Mouse (Mus musculus): ENCODE measurements at regions not wholly inside any gene's neighbourhood (a gene's known extent, or its start where the extent isn't known, plus 50 kb on each side); places are given as distances from the start of the nearest gene placed in this dataset.

DNA sequence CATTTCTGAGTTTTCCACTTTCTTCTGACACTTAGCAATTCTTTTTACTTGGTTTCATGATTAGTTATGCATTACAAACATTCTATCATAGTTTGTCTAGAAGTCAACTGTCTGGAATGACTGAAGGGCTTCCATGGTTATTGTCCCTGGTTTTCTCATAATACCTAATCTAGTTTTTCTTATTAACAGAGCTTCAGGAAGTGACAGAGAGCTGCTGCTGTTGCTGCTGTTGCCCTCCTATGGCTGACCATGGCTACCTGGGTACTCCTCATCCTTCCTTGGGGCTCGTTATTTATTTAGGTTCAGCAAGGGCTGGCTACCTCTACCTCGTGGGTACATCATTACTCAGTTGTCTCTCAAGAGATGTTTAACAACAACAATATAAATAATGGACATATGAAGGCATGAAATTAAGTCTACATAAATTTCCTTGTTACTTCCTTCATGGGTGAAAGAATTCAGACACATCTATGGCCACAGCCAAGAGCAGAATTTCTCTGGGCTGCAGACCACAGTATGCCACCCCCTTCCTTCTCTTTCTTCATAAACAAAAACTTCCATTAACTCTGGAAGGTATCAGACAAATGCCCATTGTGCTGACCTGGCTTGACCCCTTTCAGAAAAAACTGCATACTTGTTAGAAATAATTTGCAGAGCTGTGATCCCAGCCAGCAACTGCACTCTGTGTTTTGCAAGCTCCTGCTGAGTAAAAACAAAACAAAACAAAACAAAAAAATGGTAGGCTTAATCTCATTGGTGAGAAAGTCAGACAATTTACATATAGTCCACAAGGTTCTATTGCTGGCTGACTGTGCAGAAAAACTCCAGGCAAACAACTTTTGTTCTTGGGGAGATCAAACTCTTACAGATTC lies 103.6 kb upstream of the Lgalsl start:
- Histone ChIP-seq H3K4me1 (ENCODE audit: control insufficient read depth, insufficient read depth, low read length) (no peaks in the 10 kb centered on the region), H3K4me2 (replicated peaks; ENCODE audit: low read depth, low read length, severe bottlenecking) (no peak overlapping the region), H3K36me3 (ENCODE audit: control insufficient read depth, insufficient read depth, low read length) (no peaks in the 10 kb centered on the region), H3K9me3 (ENCODE audit: control insufficient read depth, low read length) (no peaks in the 10 kb centered on the region), H3K27me3 (ENCODE audit: control insufficient read depth, insufficient read depth, low read length) (no peaks in the 10 kb centered on the region), H3K27ac (replicated peaks; ENCODE audit: low read depth, low read length) (no peak overlapping the region), H3K4me3 (replicated peaks; ENCODE audit: low read length) (no peak overlapping the region), H3K9ac (ENCODE audit: low read depth, low read length, severe bottlenecking) (no peak overlapping the region)
- no peak for TF ChIP-seq POLR2A (IDR thresholded peaks at IDR 0.05; ENCODE audit: borderline replicate concordance, extremely low read depth, insufficient read depth, insufficient read length)
- no peak for ATAC-seq (ENCODE audit: low FRiP score, low read depth)
- no peak for DNase-seq (ENCODE audit: low spot score)
- WGBS = 40% methylated on average over 2 of the region's 2 CpGs

DNA sequence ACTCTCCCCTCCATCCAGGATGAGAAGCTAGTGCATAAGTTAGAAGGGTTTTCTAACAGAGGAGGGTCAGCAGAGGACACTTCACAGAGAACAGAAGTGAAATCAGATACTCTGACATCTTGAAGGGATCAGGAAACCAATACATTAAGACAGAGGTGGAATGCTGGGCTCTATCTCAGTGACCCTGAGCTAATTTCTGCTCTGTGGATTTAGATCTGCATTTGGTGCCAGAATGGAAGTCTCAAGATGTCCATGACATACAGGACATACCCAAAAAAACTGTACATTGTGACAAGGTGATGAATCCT lies 104.2 kb upstream of the Lgalsl start:
- no peak for TF ChIP-seq POLR2A (IDR thresholded peaks at IDR 0.05; ENCODE audit: borderline replicate concordance, extremely low read depth, insufficient read depth, insufficient read length)
- ATAC-seq (ENCODE audit: low FRiP score, low read depth) (no peak), DNase-seq (ENCODE audit: low spot score) (no peak)
- Histone ChIP-seq H3K36me3 (ENCODE audit: control insufficient read depth, insufficient read depth, low read length) (no peaks in the 10 kb centered on the region), H3K4me3 (replicated peaks; ENCODE audit: low read length) (no peak overlapping the region), H3K9me3 (ENCODE audit: control insufficient read depth, low read length) (no peaks in the 10 kb centered on the region), H3K9ac (ENCODE audit: low read depth, low read length, severe bottlenecking) (no peak overlapping the region), H3K27me3 (ENCODE audit: control insufficient read depth, insufficient read depth, low read length) (no peaks in the 10 kb centered on the region), H3K27ac (replicated peaks; ENCODE audit: low read depth, low read length) (no peak overlapping the region), H3K4me1 (ENCODE audit: control insufficient read depth, insufficient read depth, low read length) (no peaks in the 10 kb centered on the region), H3K4me2 (replicated peaks; ENCODE audit: low read depth, low read length, severe bottlenecking) (no peak overlapping the region)

- Histone ChIP-seq H3K27me3 (ENCODE audit: control insufficient read depth, insufficient read depth, low read length) (no peaks in the 10 kb centered on the region), H3K27ac (replicated peaks; ENCODE audit: low read depth, low read length) (no peak overlapping the region), H3K9ac (ENCODE audit: low read depth, low read length, severe bottlenecking) (no peak overlapping the region), H3K4me3 (replicated peaks; ENCODE audit: low read length) (no peak overlapping the region), H3K36me3 (ENCODE audit: control insufficient read depth, insufficient read depth, low read length) (no peaks in the 10 kb centered on the region), H3K4me2 (replicated peaks; ENCODE audit: low read depth, low read length, severe bottlenecking) (no peak overlapping the region), H3K9me3 (ENCODE audit: control insufficient read depth, low read length) (no peaks in the 10 kb centered on the region), H3K4me1 (ENCODE audit: control insufficient read depth, insufficient read depth, low read length) (no peaks in the 10 kb centered on the region)
- ATAC-seq (ENCODE audit: low FRiP score, low read depth) (no peak), DNase-seq (ENCODE audit: low spot score) (no peak)
- TF ChIP-seq POLR2A (IDR thresholded peaks at IDR 0.05; ENCODE audit: borderline replicate concordance, extremely low read depth, insufficient read depth, insufficient read length) = no peak
- WGBS = 91% methylated on average over 2 of the region's 2 CpGs
These were observed 105.1 kb upstream of the Lgalsl start for GRCm38 (mm10) chr11:20935910-20936309.

- Histone ChIP-seq H3K4me1 (ENCODE audit: control insufficient read depth, insufficient read depth, low read length) (no peaks in the 10 kb centered on the region), H3K9me3 (ENCODE audit: control insufficient read depth, low read length) (no peaks in the 10 kb centered on the region), H3K4me2 (replicated peaks; ENCODE audit: low read depth, low read length, severe bottlenecking) (no peak overlapping the region), H3K4me3 (replicated peaks; ENCODE audit: low read length) (no peak overlapping the region), H3K27ac (replicated peaks; ENCODE audit: low read depth, low read length) (no peak overlapping the region), H3K9ac (ENCODE audit: low read depth, low read length, severe bottlenecking) (no peak overlapping the region), H3K27me3 (ENCODE audit: control insufficient read depth, insufficient read depth, low read length) (no peaks in the 10 kb centered on the region), H3K36me3 (ENCODE audit: control insufficient read depth, insufficient read depth, low read length) (no peaks in the 10 kb centered on the region)
- no peak for TF ChIP-seq POLR2A (IDR thresholded peaks at IDR 0.05; ENCODE audit: borderline replicate concordance, extremely low read depth, insufficient read depth, insufficient read length)
- DNase-seq (ENCODE audit: low spot score) (no peak), ATAC-seq (ENCODE audit: low FRiP score, low read depth) (no peak)
- 85% methylated on average over 1 of the region's 1 CpGs for WGBS
These were observed 106.1 kb upstream of the Lgalsl start for GRCm38 (mm10) chr11:20936996-20937395.

GRCm38 (mm10) chr11:20937942-20938341 lies 107.1 kb upstream of the Lgalsl start:
- no peak for TF ChIP-seq POLR2A (IDR thresholded peaks at IDR 0.05; ENCODE audit: borderline replicate concordance, extremely low read depth, insufficient read depth, insufficient read length)
- no peak for ATAC-seq (ENCODE audit: low FRiP score, low read depth)
- Histone ChIP-seq H3K27me3 (ENCODE audit: control insufficient read depth, insufficient read depth, low read length) (no peaks in the 10 kb centered on the region), H3K4me3 (replicated peaks; ENCODE audit: low read length) (no peak overlapping the region), H3K9ac (ENCODE audit: low read depth, low read length, severe bottlenecking) (no peak overlapping the region), H3K9me3 (ENCODE audit: control insufficient read depth, low read length) (no peaks in the 10 kb centered on the region), H3K4me2 (replicated peaks; ENCODE audit: low read depth, low read length, severe bottlenecking) (no peak overlapping the region), H3K27ac (replicated peaks; ENCODE audit: low read depth, low read length) (no peak overlapping the region), H3K4me1 (ENCODE audit: control insufficient read depth, insufficient read depth, low read length) (no peaks in the 10 kb centered on the region), H3K36me3 (ENCODE audit: control insufficient read depth, insufficient read depth, low read length) (no peaks in the 10 kb centered on the region)
- no peak for DNase-seq (ENCODE audit: low spot score)
- WGBS = 94% methylated on average over 4 of the region's 4 CpGs

All from limb, embryonic 14.5 days (tissue).